In the genomic region with DNA sequence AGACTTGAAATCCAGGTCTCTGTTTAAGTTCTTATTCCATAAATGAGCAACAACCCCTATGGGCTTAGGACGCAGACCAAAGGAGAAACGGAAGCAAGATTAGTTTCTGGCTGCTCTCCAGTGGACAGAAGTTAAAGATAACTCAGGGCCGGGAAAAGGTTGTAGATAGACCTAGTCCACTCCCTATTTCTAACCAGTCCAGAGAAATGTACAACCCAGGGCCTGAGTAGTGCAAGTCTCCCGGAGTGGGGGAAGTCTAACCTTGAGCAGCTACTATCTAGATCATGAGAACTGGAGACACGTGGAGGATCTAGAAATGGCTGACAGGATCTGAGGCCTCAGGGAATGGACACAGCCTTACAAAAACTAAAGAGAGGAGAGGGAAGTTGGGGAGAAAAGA, we compare ENCODE assay signal across 8 mouse cellular contexts. TPM values are rescaled to one million over a fixed set of nuclear protein-coding genes. Genes with fewer than 3 reads are reported as not detected.
DNase-seq lines count a peak whose midpoint lies in the region; ATAC-seq lines count a peak whose summit lies in the region.

No protein-coding gene starts in this region.

- ATAC-seq in heart, embryonic 13.5 days (ENCODE audit: extremely low read depth, insufficient number of reproducible peaks, low FRiP score, low TSS enrichment) = peak; percentile 28; the same call in 1 of the 2 replicates
- ATAC-seq in neural tube, embryonic 14.5 days (ENCODE audit: low read depth) = no peak

- peak overlapping the region; percentile 93 for H3K9ac ChIP-seq in heart, embryonic 13.5 days
- H3K9ac ChIP-seq in neural tube, embryonic 14.5 days (replicated peaks; ENCODE audit: low read depth, low read length) = peak overlapping the region; percentile 81

- H3K9me3 ChIP-seq in heart, embryonic 13.5 days = no peaks in the 10 kb centered on the region
- no peaks in the 10 kb centered on the region for H3K9me3 ChIP-seq in neural tube, embryonic 14.5 days (ENCODE audit: control insufficient read depth, low read length)

- peaks cover 32% of the 10 kb centered on the region for H3K36me3 ChIP-seq in heart, embryonic 13.5 days
- H3K36me3 ChIP-seq in neural tube, embryonic 14.5 days (ENCODE audit: control insufficient read depth, insufficient read depth, low read length) = peaks cover 5% of the 10 kb centered on the region

- intact Hi-C loops in heart, postnatal 25 days (cut with DNase I) = no loop called here

- H3K27me3 ChIP-seq in heart, embryonic 13.5 days (replicated peaks) = no peaks in the 10 kb centered on the region
- no peaks in the 10 kb centered on the region; the same call in 1 of the 2 replicates for H3K27me3 ChIP-seq in neural tube, embryonic 14.5 days (ENCODE audit: control insufficient read depth, insufficient read depth, low read length)

- peak overlapping the region; percentile 80 for H3K4me2 ChIP-seq in heart, embryonic 13.5 days
- H3K4me2 ChIP-seq in neural tube, embryonic 14.5 days (ENCODE audit: low read depth, low read length) = peak overlapping the region; percentile 85

- peak; percentile 60 to 64 for DNase-seq in heart, adult 18-20 months
- DNase-seq in heart, postnatal 25 days (ENCODE audit: low spot score) = no peak
- peak; percentile 45 to 76 for DNase-seq in kidney, postnatal 36 days
- no peak for DNase-seq in B cell, adult 2 months
- no peak for DNase-seq in spleen, adult 12 weeks (ENCODE audit: low spot score)

- no peak overlapping the region for H3K27ac ChIP-seq in brown adipose tissue, adult 24 weeks (replicated peaks; ENCODE audit: low read depth, low read length)
- H3K27ac ChIP-seq in heart, embryonic 13.5 days (replicated peaks) = peak overlapping the region; percentile 97
- peak overlapping the region; percentile 92 for H3K27ac ChIP-seq in neural tube, embryonic 14.5 days (ENCODE audit: low read depth, low read length)

- peak overlapping the region; percentile 86 for H3K4me3 ChIP-seq in brown adipose tissue, adult 24 weeks (ENCODE audit: insufficient read depth, low read depth, low read length)
- peak overlapping the region; percentile 67 for H3K4me3 ChIP-seq in heart, embryonic 13.5 days
- peak overlapping the region; percentile 52 for H3K4me3 ChIP-seq in neural tube, embryonic 14.5 days (ENCODE audit: low read depth, low read length)

- H3K4me1 ChIP-seq in brown adipose tissue, adult 24 weeks (ENCODE audit: control insufficient read depth, insufficient read depth, insufficient read length, low read length) = peaks cover 3% of the 10 kb centered on the region; the same call in 1 of the 2 replicates
- peaks cover 48% of the 10 kb centered on the region for H3K4me1 ChIP-seq in heart, embryonic 13.5 days
- H3K4me1 ChIP-seq in neural tube, embryonic 14.5 days (ENCODE audit: control insufficient read depth, insufficient read depth, low read length) = peaks cover 17% of the 10 kb centered on the region

- WGBS in heart, embryonic 13.5 days = 1% methylated on average over 5 of the region's 5 CpGs
- 32% methylated on average over 5 of the region's 5 CpGs for whole genome bisulfite sequencing in neural tube, embryonic 14.5 days

RNA-seq across cellular contexts. Expression of gene Atpif1, which starts 1.0 kb away (rescaled TPM):
- 100 to 1,000 TPM; 326 to 345 TPM for total RNA-seq in heart, adult 18-20 months (2021)
- total RNA-seq in heart, postnatal 25 days (2021) = 100 to 1,000 TPM; 301 to 320 TPM
- polyA plus RNA-seq in brown adipose tissue, adult 24 weeks (2012; ENCODE audit: insufficient read depth, insufficient read length, missing spikeins) = 42.9 and 57.3 TPM in 2 replicates
- 1,230 and 1,350 TPM in 2 replicates for polyA plus RNA-seq in heart, embryonic 13.5 days (2015; fragmentation: Nextera tagmentation; extraction: Ambion mirVana)
- polyA plus RNA-seq in neural tube, embryonic 14.5 days (2014; fragmentation: Nextera tagmentation; extraction: Ambion mirVana) = 1,619 and 1,728 TPM in 2 replicates

RNA-seq across cellular contexts. Expression of gene Dnajc8, which starts 2.9 kb away (rescaled TPM):
- 10 to 100 TPM; 51.0 to 52.9 TPM for total RNA-seq in heart, adult 18-20 months (2021)
- total RNA-seq in heart, postnatal 25 days (2021) = 10 to 100 TPM; 49.4 to 57.1 TPM
- polyA plus RNA-seq in brown adipose tissue, adult 24 weeks (2012; ENCODE audit: insufficient read depth, insufficient read length, missing spikeins) = 62.3 and 81.0 TPM in 2 replicates
- 103 and 116 TPM in 2 replicates for polyA plus RNA-seq in heart, embryonic 13.5 days (2015; fragmentation: Nextera tagmentation; extraction: Ambion mirVana)
- polyA plus RNA-seq in neural tube, embryonic 14.5 days (2014; fragmentation: Nextera tagmentation; extraction: Ambion mirVana) = 146 and 170 TPM in 2 replicates

RNA-seq across cellular contexts. Expression of gene Sesn2, which starts 22.2 kb away (rescaled TPM):
- total RNA-seq in heart, adult 18-20 months (2021) = 1 to 10 TPM; 2.8 TPM
- total RNA-seq in heart, postnatal 25 days (2021) = 1 to 10 TPM; 2.5 to 3.3 TPM
- polyA plus RNA-seq in brown adipose tissue, adult 24 weeks (2012; ENCODE audit: insufficient read depth, insufficient read length, missing spikeins) = 10.1 and 14.5 TPM in 2 replicates
- 7.3 and 8.4 TPM in 2 replicates for polyA plus RNA-seq in heart, embryonic 13.5 days (2015; fragmentation: Nextera tagmentation; extraction: Ambion mirVana)
- 5.9 and 7.3 TPM in 2 replicates for polyA plus RNA-seq in neural tube, embryonic 14.5 days (2014; fragmentation: Nextera tagmentation; extraction: Ambion mirVana)

RNA-seq across cellular contexts. Expression of gene Ptafr, which starts 31.4 kb away (rescaled TPM):
- total RNA-seq in heart, adult 18-20 months (2021) = 1 to 10 TPM; 1.3 to 1.5 TPM
- 1 to 10 TPM; 1.6 to 2.1 TPM for total RNA-seq in heart, postnatal 25 days (2021)
- 1.0 and 3.6 TPM in 2 replicates for polyA plus RNA-seq in brown adipose tissue, adult 24 weeks (2012; ENCODE audit: insufficient read depth, insufficient read length, missing spikeins)
- polyA plus RNA-seq in heart, embryonic 13.5 days (2015; fragmentation: Nextera tagmentation; extraction: Ambion mirVana) = 0.62 and 1.2 TPM in 2 replicates
- 0.12 and 0.53 TPM in 2 replicates for polyA plus RNA-seq in neural tube, embryonic 14.5 days (2014; fragmentation: Nextera tagmentation; extraction: Ambion mirVana)

Comparison
In these comparisons a context has a peak if more than half of its experiments do, and no peak if none do; other contexts are left out.
1. DNase-seq: peak in heart, adult 18-20 months (2 of 2) and kidney, postnatal 36 days (2 of 2); none in heart, postnatal 25 days (single experiment), B cell, adult 2 months (0 of 2) and spleen, adult 12 weeks (single experiment).
2. RNA of gene Atpif1, which starts 1.0 kb away (polyA plus RNA-seq): 1,619 to 1,728 TPM in neural tube, embryonic 14.5 days and 1,230 to 1,350 TPM in heart, embryonic 13.5 days; 42.9 to 57.3 TPM in brown adipose tissue, adult 24 weeks; every median in the first group is over 10 times any median in the second.
3. Peak in every context shown above with its lines, with median percentiles within 50 percentile points of each other: H3K4me3 ChIP-seq.